Comparison of ENCODE assay signal across 21 mouse cellular contexts in the genomic region with DNA sequence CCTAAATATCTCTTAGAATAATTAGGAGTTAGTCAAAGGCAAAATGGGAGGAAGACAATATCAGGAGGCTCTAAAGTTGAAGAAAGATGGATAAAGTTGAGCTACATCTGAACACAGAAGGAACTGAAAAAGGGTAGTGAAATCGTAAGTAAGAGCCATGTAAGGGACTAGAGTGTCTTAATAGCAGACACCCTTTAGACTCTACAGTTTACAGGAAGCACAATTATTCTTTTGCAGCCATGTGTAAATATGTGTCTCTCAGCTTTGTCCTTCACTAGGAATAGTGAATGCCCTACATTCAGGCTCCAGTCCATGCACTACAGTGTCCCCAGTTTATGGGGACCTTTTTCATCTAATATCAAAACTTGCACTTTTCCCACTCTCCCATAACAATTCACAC. TPM values are rescaled to one million over a fixed set of nuclear protein-coding genes. Genes with fewer than 3 reads are reported as not detected.
A peak's percentile ranks its signal among the peaks of the same experiment; 100 is the strongest.
DNase-seq lines count a peak whose midpoint lies in the region; ATAC-seq and TF ChIP-seq lines count a peak whose summit lies in the region.
"Had no signal": no experiment of that assay in that cellular context is flagged by ENCODE, and none has a peak within 500 bp of the region (broad histone marks: within the 10 kb centered on the region; RNA-seq: fewer than 3 reads in every experiment).

No protein-coding gene starts in this region.

- DNase-seq in A20 (ENCODE audit: low read depth, low spot score) (peak; percentile 74), CH12.LX (ENCODE audit: extremely low read depth) (peak; percentile 29)
- no peak for DNase-seq in right cerebral cortex, postnatal 14 days
- no peak for DNase-seq in midbrain, embryonic 14.5 days
- no peak for DNase-seq in lung, postnatal 14 days
- DNase-seq in cerebellum, adult 11-12 months = no peak
- DNase-seq: adrenal gland, postnatal 14 days; cerebellum, adult 2 months; cerebellum, postnatal 10 days; gastrocnemius, postnatal 14 days had no signal

- dilution Hi-C loops in CH12.LX (cut with MboI; ENCODE audit: extremely low pct_ligation_motif_present, extremely low pct_unique_long_range_greater_than_20kb, low sequenced_read_pairs) = no loop called here

- peak overlapping the region; percentile 69 for H3K27ac ChIP-seq in CH12.LX (ENCODE audit: insufficient read depth, low read depth)
- H3K27ac ChIP-seq in midbrain, embryonic 14.5 days (replicated peaks; ENCODE audit: low read depth, low read length) = no peak overlapping the region
- H3K27ac ChIP-seq: embryonic facial prominence, embryonic 13.5 days; forebrain, embryonic 12.5 days; hindbrain, embryonic 10.5 days; hindbrain, embryonic 14.5 days had no signal

- H3K79me2 ChIP-seq in CH12.LX (replicated peaks; ENCODE audit: control insufficient read depth, extremely low read depth, insufficient read depth, poor library complexity, severe bottlenecking) = no peaks in the 10 kb centered on the region

- ATAC-seq in granulocyte monocyte progenitor cell, adult 5-6 weeks (replicated peaks; ENCODE audit: poor library complexity, severe bottlenecking) = peak; percentile 89
- ATAC-seq in monocyte, adult 5-6 weeks (replicated peaks; ENCODE audit: insufficient number of reproducible peaks, low FRiP score, low TSS enrichment, poor library complexity, severe bottlenecking) = peak; percentile 68
- ATAC-seq in midbrain, embryonic 14.5 days (ENCODE audit: low FRiP score, low TSS enrichment) = no peak
- ATAC-seq: activated CD4-positive, CD25-positive, alpha-beta regulatory T cell, adult 4 months; CD4-positive, CD25-positive, alpha-beta regulatory T cell, adult 4 months; forebrain, embryonic 16.5 days; Patski had no signal

- H3K9ac ChIP-seq in CH12.LX (ENCODE audit: insufficient read depth, low read depth) = peak overlapping the region; percentile 66; the same call in 1 of the 2 replicates
- no peak overlapping the region for H3K9ac ChIP-seq in midbrain, embryonic 14.5 days (replicated peaks; ENCODE audit: low read length)
- H3K9ac ChIP-seq: embryonic facial prominence, embryonic 13.5 days; forebrain, embryonic 12.5 days; heart, embryonic 12.5 days; hindbrain, embryonic 14.5 days had no signal

- H3K4me1 ChIP-seq in CH12.LX (ENCODE audit: control insufficient read depth in 1 of 2, insufficient read depth in 2 of 2) = peaks cover 8 to 63% of the 10 kb centered on the region in 2 experiments
- H3K4me1 ChIP-seq in midbrain, embryonic 14.5 days (ENCODE audit: control insufficient read depth, insufficient read depth, low read length) = no peaks in the 10 kb centered on the region
- H3K4me1 ChIP-seq: embryonic facial prominence, embryonic 13.5 days; forebrain, embryonic 12.5 days; heart, embryonic 12.5 days; hindbrain, embryonic 10.5 days had no signal

- TF ChIP-seq POLR2A in CH12.LX (IDR thresholded peaks at IDR 0.05; ENCODE audit: low read depth, low read length) = no peak

- TF ChIP-seq EP300 in CH12.LX (IDR thresholded peaks at IDR 0.05; ENCODE audit: low read length) = peak; percentile 97

- H3K4me3 ChIP-seq in CH12.LX (replicated peaks in 1 of 3; ENCODE audit: low read depth in 2 of 3, low read length in 2 of 3, poor library complexity in 1 of 3) = no peak overlapping the region
- no peak overlapping the region for H3K4me3 ChIP-seq in midbrain, embryonic 14.5 days (replicated peaks; ENCODE audit: low read depth, low read length)
- H3K4me3 ChIP-seq: embryonic facial prominence, embryonic 13.5 days; forebrain, embryonic 12.5 days; heart, embryonic 12.5 days; hindbrain, embryonic 10.5 days had no signal

- peak overlapping the region; percentile 71 for H3K4me2 ChIP-seq in CH12.LX (ENCODE audit: insufficient read depth, low read depth, poor library complexity, severe bottlenecking)
- H3K4me2 ChIP-seq in midbrain, embryonic 14.5 days (ENCODE audit: low read length) = no peak overlapping the region
- H3K4me2 ChIP-seq: embryonic facial prominence, embryonic 13.5 days; forebrain, embryonic 12.5 days; heart, embryonic 12.5 days; hindbrain, embryonic 14.5 days had no signal

- 86% methylated on average over 1 of the region's 1 CpGs for WGBS in midbrain, embryonic 14.5 days

- H3K27me3 ChIP-seq in CH12.LX (replicated peaks) = no peaks in the 10 kb centered on the region
- H3K27me3 ChIP-seq in midbrain, embryonic 14.5 days (ENCODE audit: control insufficient read depth, insufficient read depth, low read length) = no peaks in the 10 kb centered on the region
- H3K27me3 ChIP-seq: embryonic facial prominence, embryonic 13.5 days; forebrain, embryonic 12.5 days; heart, embryonic 12.5 days; Patski had no signal

- TF ChIP-seq RAD21 in CH12.LX (IDR thresholded peaks at IDR 0.05; ENCODE audit: low read depth, low read length) = no peak

- in situ Hi-C loops in CH12.LX (cut with MboI; ENCODE audit: low pct_ligation_motif_present, low pct_unique_long_range_greater_than_20kb, low sequenced_read_pairs) = no loop called here

- TF ChIP-seq CTCF in CH12.LX (conservative IDR thresholded peaks at IDR 0.05 in 1 of 2, IDR thresholded peaks at IDR 0.05 in 1 of 2; ENCODE audit: low read depth in 2 of 2, low read length in 2 of 2) = no peak

- H3K36me3 ChIP-seq in CH12.LX (replicated peaks in 1 of 2; ENCODE audit: control insufficient read depth in 1 of 2, insufficient read depth in 1 of 2, low read length in 1 of 2) = no peaks in the 10 kb centered on the region
- H3K36me3 ChIP-seq in midbrain, embryonic 14.5 days (ENCODE audit: control insufficient read depth, insufficient read depth, low read length) = no peaks in the 10 kb centered on the region
- H3K36me3 ChIP-seq: embryonic facial prominence, embryonic 13.5 days; forebrain, embryonic 12.5 days; heart, embryonic 12.5 days; hindbrain, embryonic 10.5 days had no signal

- H3K9me3 ChIP-seq in CH12.LX (replicated peaks; ENCODE audit: low read length) = no peaks in the 10 kb centered on the region
- H3K9me3 ChIP-seq in midbrain, embryonic 14.5 days (ENCODE audit: control insufficient read depth, low read length) = no peaks in the 10 kb centered on the region
- H3K9me3 ChIP-seq: embryonic facial prominence, embryonic 13.5 days; forebrain, embryonic 12.5 days; heart, embryonic 12.5 days; hindbrain, embryonic 10.5 days had no signal

TF ChIP-seq in CH12.LX, 34 proteins besides CTCF, POLR2A, EP300 and RAD21 (continues in another document):
- TF ChIP-seq ZNF384 (IDR thresholded peaks at IDR 0.05; ENCODE audit: low read depth, low read length) (no peak), ZMIZ1 (IDR thresholded peaks at IDR 0.05; ENCODE audit: low read depth, low read length) (no peak), CHD2 (IDR thresholded peaks at IDR 0.05; ENCODE audit: low read length) (no peak), MEF2A (IDR thresholded peaks at IDR 0.05; ENCODE audit: borderline replicate concordance, low read depth, low read length) (no peak), MYC (IDR thresholded peaks at IDR 0.05; ENCODE audit: low read depth, low read length) (peak; percentile 78; the same call in 1 of the 2 replicates), TCF12 (IDR thresholded peaks at IDR 0.05; ENCODE audit: low read depth, low read length) (no peak), TBP (conservative IDR thresholded peaks at IDR 0.05; ENCODE audit: low read depth, low read length) (0 out of 2 replicates have a peak, but pooled peaks have one; percentile 37), USF2 (conservative IDR thresholded peaks at IDR 0.05; ENCODE audit: low read depth, low read length) (no peak), MAFK (IDR thresholded peaks at IDR 0.05; ENCODE audit: insufficient replicate concordance, low read length) (0 out of 2 replicates have a peak, but pooled peaks have one; percentile 3), MAX (IDR thresholded peaks at IDR 0.05; ENCODE audit: low read length) (0 out of 2 replicates have a peak, but pooled peaks have one; percentile 37), E2F4 (IDR thresholded peaks at IDR 0.05; ENCODE audit: insufficient replicate concordance, low read depth, low read length) (no peak), GABPA (IDR thresholded peaks at IDR 0.05; ENCODE audit: insufficient replicate concordance, low read depth, low read length) (no peak), POLR2AphosphoS2 (IDR thresholded peaks at IDR 0.05; ENCODE audit: low read depth, low read length) (no peak), NELFE (IDR thresholded peaks at IDR 0.05; ENCODE audit: low read depth, low read length) (no peak), ZC3H11A (IDR thresholded peaks at IDR 0.05; ENCODE audit: low read depth, low read length) (no peak), SIN3A (IDR thresholded peaks at IDR 0.05; ENCODE audit: low read length) (no peak; the same call in 1 of the 2 replicates), SMC3 (IDR thresholded peaks at IDR 0.05; ENCODE audit: low read depth, low read length) (no peak), MXI1 (IDR thresholded peaks at IDR 0.05; ENCODE audit: low read depth, low read length) (0 out of 2 replicates have a peak, but pooled peaks have one; percentile 33), MAZ (IDR thresholded peaks at IDR 0.05; ENCODE audit: low read depth, low read length) (no peak), IRF4 (IDR thresholded peaks at IDR 0.05; ENCODE audit: low read depth, low read length) (peak; percentile 92), ELF1 (IDR thresholded peaks at IDR 0.05; ENCODE audit: low read depth, low read length) (peak; percentile 19; the same call in 1 of the 2 replicates), ZKSCAN1 (IDR thresholded peaks at IDR 0.05; ENCODE audit: borderline replicate concordance, low read depth, low read length) (no peak), KAT2A (IDR thresholded peaks at IDR 0.05; ENCODE audit: insufficient replicate concordance, low read length) (no peak), UBTF (IDR thresholded peaks at IDR 0.05; ENCODE audit: low read depth, low read length) (no peak), JUND (conservative IDR thresholded peaks at IDR 0.05; ENCODE audit: low read depth, low read length) (no peak), PAX5 (IDR thresholded peaks at IDR 0.05; ENCODE audit: low read length) (no peak), JUN (IDR thresholded peaks at IDR 0.05; ENCODE audit: insufficient read depth, low read depth, low read length) (no peak), BHLHE40 (IDR thresholded peaks at IDR 0.05; ENCODE audit: low read depth, low read length) (0 out of 2 replicates have a peak, but pooled peaks have one; percentile 20), HCFC1 (IDR thresholded peaks at IDR 0.05; ENCODE audit: low read depth, low read length) (no peak)

RNA-seq across cellular contexts. Expression of gene Ctsc, which starts 52.1 kb away (rescaled TPM):
- total RNA-seq in CH12.LX (2012; rRNA removed) (84.8 and 119 TPM in 2 replicates), CH12.LX (2014; rRNA removed) (261 and 286 TPM in 2 replicates)
- polyA plus RNA-seq in CH12.LX (2012; ENCODE audit: insufficient read length, low read depth) = 191 and 207 TPM in 2 replicates
- total RNA-seq in granulocyte monocyte progenitor cell, adult 5-6 weeks (2014; fragmentation: Nextera tagmentation) = 64.1 and 67.9 TPM in 2 replicates
- total RNA-seq in granulocyte monocyte progenitor cell, adult 5-6 weeks (2017) = 98.4 and 99.9 TPM in 2 replicates
- 248 to 277 TPM (median 251 TPM) in 3 replicates for total RNA-seq in monocyte, adult 5-6 weeks (2017)
- polyA plus RNA-seq in midbrain, embryonic 14.5 days (2014; fragmentation: Nextera tagmentation; extraction: Ambion mirVana) = 5.5 and 18.8 TPM in 2 replicates

Comparison
In these comparisons a context has a peak if more than half of its experiments do, and no peak if none do; other contexts are left out.
1. DNase-seq: peak in A20 (single experiment) and CH12.LX (single experiment); none in right cerebral cortex, postnatal 14 days (single experiment), midbrain, embryonic 14.5 days (single experiment), lung, postnatal 14 days (single experiment) and cerebellum, adult 11-12 months (single experiment).